In the genomic region with DNA sequence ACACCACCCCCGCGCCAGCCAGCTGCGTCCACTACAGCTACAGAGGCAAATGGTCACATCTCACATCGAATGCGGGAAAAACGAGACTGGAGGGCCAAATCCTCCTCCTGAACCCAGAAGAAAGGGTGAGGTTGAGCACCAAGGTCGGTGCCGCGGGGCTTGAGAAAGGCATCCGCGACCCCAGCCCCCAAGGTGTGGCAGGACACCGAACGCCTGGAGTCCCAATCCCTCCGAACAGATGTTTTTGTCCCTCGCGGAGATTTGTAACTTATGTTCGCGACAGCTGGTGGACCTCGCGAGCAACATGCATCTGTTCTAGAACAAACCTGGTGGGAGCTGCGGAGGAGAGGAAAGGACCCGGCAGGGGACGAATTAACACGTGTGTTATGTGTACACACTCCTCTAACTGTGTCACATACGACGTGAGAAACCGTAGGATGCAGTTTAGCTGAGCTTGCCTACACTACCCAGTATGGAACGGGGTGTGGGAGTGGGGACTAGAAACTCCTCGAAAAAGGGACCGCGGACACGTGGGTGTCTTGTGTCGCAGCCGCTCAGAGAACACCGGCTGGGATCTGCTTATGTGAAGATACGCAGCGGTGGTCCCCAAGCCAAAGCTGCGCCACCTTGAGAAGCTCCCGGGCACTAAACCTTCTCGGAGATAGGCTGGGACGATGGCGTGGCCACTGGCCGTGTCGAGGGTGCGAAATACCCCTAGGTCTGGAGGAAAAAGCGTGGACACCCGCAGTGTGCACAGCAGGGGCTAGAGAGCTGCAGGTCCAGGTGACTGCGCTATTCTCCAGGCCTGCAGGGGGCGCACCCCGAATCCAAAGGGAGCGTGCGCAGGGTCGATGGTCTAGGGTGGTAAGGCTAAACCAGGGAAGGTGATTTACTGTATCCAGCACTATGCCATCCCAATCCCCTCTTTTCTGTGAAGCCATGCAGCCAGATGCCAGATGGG, we compare ENCODE assay signal across 10 mouse cellular contexts. TPM values are rescaled to one million over a fixed set of nuclear protein-coding genes. Genes with fewer than 3 reads are reported as not detected.
DNase-seq lines count a peak whose midpoint lies in the region; ATAC-seq lines count a peak whose summit lies in the region.
"Had no signal": no experiment of that assay in that cellular context is flagged by ENCODE, and none has a peak within 500 bp of the region (broad histone marks: within the 10 kb centered on the region; RNA-seq: fewer than 3 reads in every experiment).

No protein-coding gene starts in this region.

- H3K36me3 ChIP-seq in forebrain, embryonic 12.5 days (replicated peaks): no peaks in the 10 kb centered on the region
- no peaks in the 10 kb centered on the region for H3K36me3 ChIP-seq in forebrain, embryonic 14.5 days (ENCODE audit: control insufficient read depth, insufficient read depth, low read length)
- H3K36me3 ChIP-seq in megakaryocyte, embryonic 14.5 days (replicated peaks; ENCODE audit: low read length): no peaks in the 10 kb centered on the region
- no peaks in the 10 kb centered on the region for H3K36me3 ChIP-seq in hindbrain, embryonic 15.5 days
- no peaks in the 10 kb centered on the region for H3K36me3 ChIP-seq in neural tube, embryonic 15.5 days

- ATAC-seq in forebrain, embryonic 12.5 days (ENCODE audit: low FRiP score): 0 out of 2 replicates have a peak, but pooled peaks have one; percentile 23
- no peak for ATAC-seq in forebrain, embryonic 14.5 days
- no peak for ATAC-seq in megakaryocyte, adult 5-6 weeks (ENCODE audit: poor library complexity, severe bottlenecking)
- ATAC-seq in hindbrain, embryonic 15.5 days (ENCODE audit: low FRiP score, low read depth): peak; percentile 34; the same call in 1 of the 2 replicates
- no peak for ATAC-seq in neural tube, embryonic 15.5 days (ENCODE audit: low FRiP score)

- 3% methylated on average over 53 of the region's 53 CpGs for WGBS in forebrain, embryonic 12.5 days
- WGBS in forebrain, embryonic 14.5 days: 2% methylated on average over 53 of the region's 53 CpGs
- WGBS in hindbrain, embryonic 15.5 days: 4% methylated on average over 53 of the region's 53 CpGs
- 4% methylated on average over 53 of the region's 53 CpGs for WGBS in neural tube, embryonic 15.5 days

- no peak overlapping the region for H3K9ac ChIP-seq in forebrain, embryonic 12.5 days
- no peak overlapping the region for H3K9ac ChIP-seq in forebrain, embryonic 14.5 days (ENCODE audit: low read length)
- H3K9ac ChIP-seq in hindbrain, embryonic 15.5 days: no peak overlapping the region
- H3K9ac ChIP-seq in neural tube, embryonic 15.5 days (replicated peaks): no peak overlapping the region

- no peaks in the 10 kb centered on the region; the same call in 1 of the 2 replicates for H3K4me1 ChIP-seq in forebrain, embryonic 12.5 days
- no peaks in the 10 kb centered on the region for H3K4me1 ChIP-seq in forebrain, embryonic 14.5 days (ENCODE audit: control insufficient read depth, insufficient read depth, low read length)
- peaks cover 7% of the 10 kb centered on the region; the same call in 1 of the 2 replicates for H3K4me1 ChIP-seq in megakaryocyte, embryonic 14.5 days
- no peaks in the 10 kb centered on the region; the same call in 1 of the 2 replicates for H3K4me1 ChIP-seq in hindbrain, embryonic 15.5 days (replicated peaks)
- peaks cover 6% of the 10 kb centered on the region; the same call in 1 of the 2 replicates for H3K4me1 ChIP-seq in neural tube, embryonic 15.5 days

- no peaks in the 10 kb centered on the region for H3K9me3 ChIP-seq in forebrain, embryonic 12.5 days
- no peaks in the 10 kb centered on the region; the same call in 1 of the 2 replicates for H3K9me3 ChIP-seq in forebrain, embryonic 14.5 days (replicated peaks; ENCODE audit: control insufficient read depth, low read length)
- H3K9me3 ChIP-seq in megakaryocyte, embryonic 14.5 days: peaks cover 22% of the 10 kb centered on the region
- H3K9me3 ChIP-seq in hindbrain, embryonic 15.5 days: no peaks in the 10 kb centered on the region
- 0 out of 2 replicates have a peak, but pooled peaks cover 2% of the 10 kb centered on the region for H3K9me3 ChIP-seq in neural tube, embryonic 15.5 days (replicated peaks)

- 0 out of 2 replicates have a peak overlapping the region, but pooled peaks have one; percentile 13 for H3K4me2 ChIP-seq in forebrain, embryonic 12.5 days
- no peak overlapping the region for H3K4me2 ChIP-seq in forebrain, embryonic 14.5 days (ENCODE audit: low read length)
- H3K4me2 ChIP-seq in hindbrain, embryonic 15.5 days: peak overlapping the region; percentile 29
- H3K4me2 ChIP-seq in neural tube, embryonic 15.5 days: peak overlapping the region; percentile 28

- H3K27me3 ChIP-seq in forebrain, embryonic 12.5 days: peaks cover 91% of the 10 kb centered on the region
- peaks cover 77% of the 10 kb centered on the region for H3K27me3 ChIP-seq in forebrain, embryonic 14.5 days (replicated peaks; ENCODE audit: control insufficient read depth, insufficient read depth, low read length)
- H3K27me3 ChIP-seq in megakaryocyte, embryonic 14.5 days (replicated peaks): peaks cover 50% of the 10 kb centered on the region
- peaks cover 87% of the 10 kb centered on the region for H3K27me3 ChIP-seq in hindbrain, embryonic 15.5 days
- peaks cover 89% of the 10 kb centered on the region for H3K27me3 ChIP-seq in neural tube, embryonic 15.5 days (replicated peaks)

- no peak for DNase-seq in forebrain, embryonic 14.5 days (ENCODE audit: low spot score)
- no peak for DNase-seq in T-cell, adult 2 months (ENCODE audit: low spot score)
- no peak for DNase-seq in adrenal gland, adult 18-20 months (ENCODE audit: low spot score in 2 of 2)
- DNase-seq: lung, postnatal 14 days; thymus, adult 18-20 months had no signal

- no peak overlapping the region for H3K27ac ChIP-seq in forebrain, embryonic 12.5 days
- no peak overlapping the region for H3K27ac ChIP-seq in forebrain, embryonic 14.5 days (ENCODE audit: low read depth, low read length)
- no peak overlapping the region for H3K27ac ChIP-seq in hindbrain, embryonic 15.5 days (replicated peaks)
- no peak overlapping the region for H3K27ac ChIP-seq in neural tube, embryonic 15.5 days (replicated peaks)

- 0 out of 2 replicates have a peak overlapping the region, but pooled peaks have one; percentile 8 for H3K4me3 ChIP-seq in forebrain, embryonic 12.5 days (replicated peaks)
- H3K4me3 ChIP-seq in forebrain, embryonic 14.5 days (ENCODE audit: low read depth, low read length): no peak overlapping the region
- H3K4me3 ChIP-seq in megakaryocyte, embryonic 14.5 days (replicated peaks): peak overlapping the region; percentile 28
- no peak overlapping the region for H3K4me3 ChIP-seq in hindbrain, embryonic 15.5 days
- H3K4me3 ChIP-seq in neural tube, embryonic 15.5 days (replicated peaks): no peak overlapping the region

RNA-seq across cellular contexts. Expression of a gene that starts 16.8 kb away (rescaled TPM):
- 0.40 and 0.50 TPM in 2 replicates for polyA plus RNA-seq in forebrain, embryonic 12.5 days (2016; fragmentation: Nextera tagmentation; extraction: Ambion mirVana)
- polyA plus RNA-seq in forebrain, embryonic 14.5 days (2014; fragmentation: Nextera tagmentation; extraction: Ambion mirVana): 0.15 and 0.28 TPM in 2 replicates
- 0.21 TPM in 1 of 2 replicates, not detected in the other for polyA plus RNA-seq in megakaryocyte, embryonic 14.5 days (2012; ENCODE audit: insufficient read depth, low replicate concordance)
- not detected in 2 replicates for total RNA-seq in megakaryocyte, adult 5-6 weeks (2015)
- not detected in 2 replicates for total RNA-seq in megakaryocyte, adult 5-6 weeks (2017)
- 6.2 and 6.4 TPM in 2 replicates for polyA plus RNA-seq in hindbrain, embryonic 15.5 days (2015; fragmentation: Nextera tagmentation; extraction: Ambion mirVana)
- polyA plus RNA-seq in neural tube, embryonic 15.5 days (2015; fragmentation: Nextera tagmentation; extraction: Ambion mirVana): 5.3 and 6.7 TPM in 2 replicates
- total RNA-seq in adrenal gland, adult 18-20 months (2021): not detected

Comparison
In these comparisons a context has a peak if more than half of its experiments do, and no peak if none do; other contexts are left out.
1. ATAC-seq: peak in forebrain, embryonic 12.5 days (single experiment) and hindbrain, embryonic 15.5 days (single experiment); none in forebrain, embryonic 14.5 days (single experiment), megakaryocyte, adult 5-6 weeks (single experiment) and neural tube, embryonic 15.5 days (single experiment).
2. H3K4me3 ChIP-seq: peak in forebrain, embryonic 12.5 days (single experiment) and megakaryocyte, embryonic 14.5 days (single experiment); none in forebrain, embryonic 14.5 days (single experiment), hindbrain, embryonic 15.5 days (single experiment) and neural tube, embryonic 15.5 days (single experiment).